Mouse (Mus musculus) NIH3T3 (cell line): ENCODE data around the gene Gprc6a.

Experiments
- DNase-seq: peaks from one replicate; pipeline ENCODE4 v3.0.0-alpha.2; 2012; ENCODE audit warnings: low read depth

The Gprc6a gene

GRCm38 (mm10) chr10:51631411-51632136 lies at the start of gene Gprc6a:
Gprc6a (minus strand) TSS chr10:51631461.
- DNase-seq: no peak

- no peak for DNase-seq
Measured at GRCm38 (mm10) chr10:51678251-51678639, 47.0 kb upstream of the Gprc6a start.

GRCm38 (mm10) chr10:51677548-51678250 lies 46.4 kb upstream of the Gprc6a start, which contains the start of gene Rfx6:
Rfx6 (plus strand) TSS chr10:51677756.
- no peak for DNase-seq

GRCm38 (mm10) chr10:51672082-51672779 lies 41.0 kb upstream of the Gprc6a start:
- no peak for DNase-seq

GRCm38 (mm10) chr10:51671583-51671982 lies 40.3 kb upstream of the Gprc6a start:
- no peak for DNase-seq

GRCm38 (mm10) chr10:51669334-51669733 lies 38.1 kb upstream of the Gprc6a start:
- DNase-seq: no peak

GRCm38 (mm10) chr10:51657324-51657723 lies 26.1 kb upstream of the Gprc6a start:
- DNase-seq: no peak

GRCm38 (mm10) chr10:51649506-51650221 lies 18.4 kb upstream of the Gprc6a start:
- DNase-seq: no peak

GRCm38 (mm10) chr10:51621193-51621592 lies 10.1 kb downstream of the Gprc6a start:
- no peak for DNase-seq

GRCm38 (mm10) chr10:51620126-51620525 lies 11.1 kb downstream of the Gprc6a start:
- DNase-seq: no peak

- DNase-seq: no peak
Measured at GRCm38 (mm10) chr10:51618538-51618937, 12.7 kb downstream of the Gprc6a start.

- DNase-seq: no peak
Measured at GRCm38 (mm10) chr10:51614826-51615590, 16.3 kb downstream of the Gprc6a start.

- no peak for DNase-seq
Measured at GRCm38 (mm10) chr10:51613421-51613820, 17.8 kb downstream of the Gprc6a start.

GRCm38 (mm10) chr10:51611969-51612682 lies 19.1 kb downstream of the Gprc6a start:
- no peak for DNase-seq

GRCm38 (mm10) chr10:51609741-51610425 lies 21.4 kb downstream of the Gprc6a start:
- no peak for DNase-seq

GRCm38 (mm10) chr10:51596928-51597635 lies 34.2 kb downstream of the Gprc6a start:
- no peak for DNase-seq

- DNase-seq: peak; percentile 75
Measured at GRCm38 (mm10) chr10:51595001-51595931, 36.0 kb downstream of the Gprc6a start.

- no peak for DNase-seq
Measured at GRCm38 (mm10) chr10:51591574-51591973, 39.7 kb downstream of the Gprc6a start.
